Mouse (Mus musculus) inflammation-experienced regulatory T-cells, adult 6 months (primary cell): ENCODE results near the gene Rasgef1b. TPM values are rescaled to one million over a fixed set of nuclear protein-coding genes. Genes with fewer than 3 reads are reported as not detected.
A peak's percentile ranks its signal among the peaks of the same experiment; 100 is the strongest.

Experiments used
- ATAC-seq: one replicate; pipeline ENCODE4 v1.8.0; 2017
- polyA plus RNA-seq, 3 experiments: library from polyadenylated mRNA; unstranded; fragments of 100-300 nt; shearing (Covaris generic); gene quantifications; one replicate each; pipeline ENCODE4 v1.2.1; 2017

Rasgef1b gene
- polyA plus RNA-seq, 3 experiments from 2014 or later, result 1.6 to 3.3 (median 2.5) TPM

- peak; percentile 54 for ATAC-seq
Observed at GRCm38 (mm10) chr5:99202074-99202837, 526.6 kb downstream of the Rasgef1b start.

- no peak for ATAC-seq
Observed at GRCm38 (mm10) chr5:99195436-99195835, 533.4 kb downstream of the Rasgef1b start.

GRCm38 (mm10) chr5:99190941-99191800 lies 537.7 kb downstream of the Rasgef1b start:
- ATAC-seq, result no peak

GRCm38 (mm10) chr5:99183637-99184036 lies 545.2 kb downstream of the Rasgef1b start:
- ATAC-seq, result no peak

GRCm38 (mm10) chr5:99174608-99175385 lies 554.1 kb downstream of the Rasgef1b start:
- no peak for ATAC-seq

GRCm38 (mm10) chr5:99169836-99170235 lies 559.0 kb downstream of the Rasgef1b start:
- ATAC-seq, result no peak

- ATAC-seq, result no peak
Observed at GRCm38 (mm10) chr5:99167767-99168166, 561.1 kb downstream of the Rasgef1b start.

Other genes starting within 250 kb of the Rasgef1b start
- gene Vamp9, start 177.2 kb upstream of the Rasgef1b start, polyA plus RNA-seq, result not detected
- gene Hnrnpd, start 249.9 kb upstream of the Rasgef1b start, polyA plus RNA-seq, result 10 to 100 TPM; 43.1 to 68.3 (median 56.9) TPM
- gene 4930524J08Rik, start 250.0 kb upstream of the Rasgef1b start, polyA plus RNA-seq, result not detected